Mouse (Mus musculus) stomach, postnatal 0 days (tissue): ENCODE data around the gene Atrx.

ENCODE experiments used
- CTCF ChIP-seq: IDR thresholded peaks from 2 replicates; pipeline ENCODE4 v1.5.1; 2016; ENCODE audit warnings: antibody characterized with exemption, low read depth, mild to moderate bottlenecking, moderate library complexity
- EP300 ChIP-seq: optimal IDR thresholded peaks from 2 replicates; pipeline ENCODE3; 2016; ENCODE audit warnings: antibody characterized with exemption

GRCm38 (mm10) chrX:105765005-105765706 lies 164.0 kb downstream of the Atrx start:
- TF ChIP-seq CTCF (no peak), EP300 (no peak)
